Mouse (Mus musculus): ENCODE measurements around the gene Ly6g5b.
"Not testable (repeated sequence)": the region's sequence is repeated elsewhere in the genome, so short reads cannot be mapped to it uniquely, and the experiment has no call there.

Ly6g5b gene

DNA sequence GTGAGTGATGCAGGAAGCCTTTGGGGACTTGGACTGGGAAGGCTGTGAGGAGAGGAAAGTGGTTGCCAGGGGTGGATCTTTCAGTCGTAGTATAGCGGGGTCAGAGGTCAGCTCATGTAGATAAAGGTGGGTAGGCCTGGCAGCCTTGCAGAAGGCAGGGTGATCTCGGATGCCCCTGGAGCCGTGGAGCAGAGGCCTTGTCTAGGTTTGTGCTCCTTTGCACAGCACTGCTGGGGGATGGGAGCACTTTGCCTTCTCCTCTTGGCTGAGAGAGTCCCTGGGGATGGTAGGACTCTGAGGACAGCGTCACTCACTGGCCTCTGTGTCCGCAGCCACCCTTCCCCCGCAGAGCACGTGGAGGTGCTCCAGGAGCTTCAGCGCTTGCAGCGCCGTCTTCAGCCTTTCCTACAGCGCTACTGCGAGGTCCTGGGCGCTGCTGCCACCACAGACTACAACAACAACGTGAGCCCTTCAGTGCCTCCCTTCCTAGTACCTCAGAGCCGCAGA lies 25.3 kb upstream of the Ly6g5b start:
- DNase-seq (ENCODE audit: low read depth, low spot score), result no peak

DNA sequence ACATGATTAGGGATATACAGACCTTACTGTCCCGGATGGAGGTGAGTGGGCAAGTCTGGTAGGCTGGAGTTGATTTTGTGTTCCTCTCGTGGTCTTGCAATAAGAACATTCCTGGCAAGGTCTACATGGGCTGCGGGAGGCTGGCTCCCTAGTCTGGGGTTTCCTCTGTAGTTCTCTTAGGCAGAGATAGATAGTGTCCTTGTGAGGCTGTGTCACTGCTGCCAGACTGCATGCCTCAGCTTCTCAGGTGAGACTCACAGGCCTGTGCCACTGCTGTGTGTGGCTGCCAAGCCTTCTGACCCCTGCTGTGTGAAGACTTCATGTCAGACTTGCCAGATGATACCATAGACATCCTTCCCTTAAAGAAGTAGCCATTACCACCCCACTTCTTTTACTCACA lies 24.0 kb upstream of the Ly6g5b start:
- no peak for DNase-seq (ENCODE audit: low read depth, low spot score)

- no peak for DNase-seq (ENCODE audit: low read depth, low spot score)
Observed at GRCm38 (mm10) chr17:35135591-35136320, 20.5 kb upstream of the Ly6g5b start.

- peak; percentile 97 for DNase-seq (ENCODE audit: low read depth, low spot score)
Observed at GRCm38 (mm10) chr17:35134801-35135590, 19.8 kb upstream of the Ly6g5b start, which contains the start of gene Bag6. TSS of gene Bag6 (plus strand) at chr17:35135178.

DNA sequence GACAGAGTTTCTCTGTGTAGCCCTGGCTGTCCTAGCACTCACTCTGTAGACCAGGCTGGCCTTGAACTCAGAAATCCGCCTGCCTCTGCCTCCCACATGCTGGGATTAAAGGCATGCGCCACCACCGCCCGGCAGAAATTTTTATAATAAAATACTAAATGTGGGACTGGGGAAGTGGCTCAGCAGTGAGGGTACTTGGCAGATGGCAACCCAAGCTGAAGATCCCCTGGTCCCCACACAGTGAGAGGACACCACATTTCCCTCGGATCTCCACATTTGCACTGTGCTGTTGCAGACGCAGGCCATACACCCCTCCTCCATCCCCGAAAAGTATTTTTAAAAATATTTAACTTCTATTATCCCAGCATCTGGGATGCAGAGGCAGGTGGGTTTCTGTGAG lies 18.3 kb upstream of the Ly6g5b start:
- no peak for DNase-seq (ENCODE audit: low read depth, low spot score)

- DNase-seq (ENCODE audit: low read depth, low spot score), result no peak
Observed at GRCm38 (mm10) chr17:35132174-35132560, 16.9 kb upstream of the Ly6g5b start.

GRCm38 (mm10) chr17:35131500-35132173 lies 16.4 kb upstream of the Ly6g5b start, which contains the start of gene Apom:
TSS of gene Apom (minus strand) at chr17:35132050.
- DNase-seq (ENCODE audit: low read depth, low spot score), result no peak

DNA sequence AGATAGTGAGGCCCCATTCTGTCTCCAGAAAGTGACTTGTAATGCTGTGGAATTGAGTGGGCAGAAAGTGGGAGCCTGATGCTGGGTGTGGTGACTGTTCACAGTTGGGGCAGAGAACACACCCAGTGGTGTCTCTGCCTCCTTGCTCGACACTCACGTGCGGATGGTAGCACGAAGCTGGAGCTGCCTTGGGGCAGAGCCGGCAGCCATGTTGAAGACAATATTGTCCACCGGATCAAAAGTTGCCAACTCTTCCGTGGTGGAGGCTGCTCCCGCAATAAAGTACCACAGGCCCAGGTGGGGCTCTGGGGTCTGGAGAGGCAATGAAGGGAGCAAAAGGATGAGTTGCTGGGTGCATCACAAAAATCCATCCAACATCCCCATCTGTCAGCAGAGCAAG lies 15.8 kb upstream of the Ly6g5b start:
- DNase-seq (ENCODE audit: low read depth, low spot score), result no peak

DNA sequence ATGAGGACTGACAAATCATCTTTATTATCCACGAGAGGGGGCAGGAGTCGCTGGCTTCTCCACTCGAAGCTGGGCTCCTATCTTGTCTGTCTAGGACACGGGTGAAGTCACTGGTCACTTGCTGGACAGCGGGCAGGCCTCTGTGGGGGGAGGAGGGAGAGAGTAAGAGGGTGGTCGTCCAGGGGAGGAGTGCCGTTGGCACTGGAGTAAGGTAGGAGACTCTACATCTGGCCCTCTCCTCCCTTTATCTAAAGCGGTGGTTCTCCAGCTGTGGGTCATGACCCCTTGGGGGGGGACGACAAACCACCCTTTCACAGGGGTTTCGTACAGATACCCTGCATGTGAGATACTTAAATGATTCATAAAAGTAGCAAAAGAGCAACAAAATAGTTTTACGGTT lies 13.8 kb upstream of the Ly6g5b start:
- DNase-seq (ENCODE audit: low read depth, low spot score), result no peak

GRCm38 (mm10) chr17:35127017-35127416 lies 11.8 kb upstream of the Ly6g5b start:
- peak; percentile 38 for DNase-seq (ENCODE audit: low read depth, low spot score)

- DNase-seq (ENCODE audit: low read depth, low spot score), result peak; percentile 84
Observed at GRCm38 (mm10) chr17:35126206-35126611, 11.0 kb upstream of the Ly6g5b start, which contains the start of gene D17H6S53E. TSS of gene D17H6S53E (plus strand) at chr17:35126373.

- peak; percentile 35 for DNase-seq (ENCODE audit: low read depth, low spot score)
Observed at GRCm38 (mm10) chr17:35125578-35125977, 10.3 kb upstream of the Ly6g5b start.

GRCm38 (mm10) chr17:35125081-35125480 lies 9.9 kb upstream of the Ly6g5b start:
- DNase-seq (ENCODE audit: low read depth, low spot score), result no peak

- DNase-seq (ENCODE audit: low read depth, low spot score), result not testable (repeated sequence)
Observed at GRCm38 (mm10) chr17:35124261-35124896, 9.2 kb upstream of the Ly6g5b start.

- DNase-seq (ENCODE audit: low read depth, low spot score), result not testable (repeated sequence)
Observed at GRCm38 (mm10) chr17:35123287-35123686, 8.1 kb upstream of the Ly6g5b start.

GRCm38 (mm10) chr17:35121871-35122303 lies 6.7 kb upstream of the Ly6g5b start, which contains the start of gene Csnk2b:
TSS of gene Csnk2b (minus strand) at chr17:35122053.
- DNase-seq (ENCODE audit: low read depth, low spot score), result peak; percentile 92

- DNase-seq (ENCODE audit: low read depth, low spot score), result peak; percentile 99
Observed at GRCm38 (mm10) chr17:35121143-35121799, 6.0 kb upstream of the Ly6g5b start, which contains the start of gene Gpank1. TSS of gene Gpank1 (plus strand) at chr17:35121455.

- peak; percentile 31 for DNase-seq (ENCODE audit: low read depth, low spot score)
Observed at GRCm38 (mm10) chr17:35120745-35121142, 5.5 kb upstream of the Ly6g5b start.

DNA sequence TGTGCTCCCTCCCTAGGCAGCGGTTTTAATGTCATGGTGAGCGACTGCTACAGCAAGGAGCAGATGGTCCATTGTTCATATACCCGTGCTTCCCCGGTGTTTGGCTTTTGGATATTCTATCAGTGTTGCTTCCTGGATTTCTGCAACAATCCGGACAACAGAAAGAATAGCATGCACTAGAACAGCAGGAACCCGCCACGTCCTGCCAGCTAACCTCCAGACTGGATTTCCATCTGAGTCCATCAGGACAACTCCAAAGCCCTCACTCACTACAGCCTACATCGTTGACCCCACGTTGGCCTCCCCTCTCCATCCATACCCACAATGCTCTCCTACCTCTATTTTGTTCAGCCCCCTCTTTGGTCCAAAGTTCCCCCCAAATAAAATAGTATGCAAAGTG lies 3.5 kb downstream of the Ly6g5b start:
- no peak for DNase-seq (ENCODE audit: low read depth, low spot score)

DNA sequence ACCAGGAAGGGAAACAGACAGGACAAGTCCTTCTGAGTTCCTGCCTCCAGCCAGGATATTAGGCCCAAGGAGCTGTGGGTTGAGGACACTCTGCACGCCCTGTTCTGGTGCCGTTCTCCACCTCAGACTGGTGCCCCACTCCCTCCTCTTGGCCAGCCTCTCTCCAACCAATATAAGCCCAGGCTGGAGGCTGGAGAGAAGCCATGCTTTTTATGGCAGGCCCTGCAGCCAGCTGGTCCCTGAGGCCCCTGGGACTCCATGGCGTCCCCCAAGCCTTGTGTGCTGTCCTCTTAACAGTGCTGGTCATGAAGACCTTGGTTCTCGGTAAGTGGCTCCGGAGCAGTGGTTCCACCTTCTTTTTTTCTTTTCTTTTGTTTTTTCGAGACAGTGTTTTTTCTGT lies 7.1 kb downstream of the Ly6g5b start, which contains the start of gene Ly6g5c:
Gene Ly6g5c (plus strand): TSS at position 183 of the 400 bp plus-strand sequence.
- DNase-seq (ENCODE audit: low read depth, low spot score), result peak; percentile 74

- DNase-seq (ENCODE audit: low read depth, low spot score), result peak; percentile 55
Observed at GRCm38 (mm10) chr17:35106522-35106921, 8.7 kb downstream of the Ly6g5b start.
